Mouse (Mus musculus): ENCODE measurements around the gene Setx. TPM values are rescaled to one million over a fixed set of nuclear protein-coding genes. Genes with fewer than 3 reads are reported as not detected.

Gene Setx
- polyA plus RNA-seq, 1 experiment: 97.8 TPM

- 21% methylated on average over 4 of the region's 4 CpGs for WGBS
- no peak for TF ChIP-seq POLR2A (IDR thresholded peaks at IDR 0.05; ENCODE audit: insufficient read depth, low read depth, low read length)
- TF ChIP-seq CTCF (IDR thresholded peaks at IDR 0.05; ENCODE audit: insufficient read depth, low read depth, low read length): no peak
- Histone ChIP-seq H3K4me1 (ENCODE audit: control insufficient read depth, insufficient read depth, low read length) (peaks cover 8% of the 10 kb centered on the region), H3K27ac (ENCODE audit: insufficient read depth, low read depth, low read length) (no peak overlapping the region), H3K4me3 (ENCODE audit: insufficient read depth, low read depth, low read length) (no peak overlapping the region)
Observed at GRCm38 (mm10) chr2:29222302-29222701, 98.3 kb downstream of the Setx start.

DNA sequence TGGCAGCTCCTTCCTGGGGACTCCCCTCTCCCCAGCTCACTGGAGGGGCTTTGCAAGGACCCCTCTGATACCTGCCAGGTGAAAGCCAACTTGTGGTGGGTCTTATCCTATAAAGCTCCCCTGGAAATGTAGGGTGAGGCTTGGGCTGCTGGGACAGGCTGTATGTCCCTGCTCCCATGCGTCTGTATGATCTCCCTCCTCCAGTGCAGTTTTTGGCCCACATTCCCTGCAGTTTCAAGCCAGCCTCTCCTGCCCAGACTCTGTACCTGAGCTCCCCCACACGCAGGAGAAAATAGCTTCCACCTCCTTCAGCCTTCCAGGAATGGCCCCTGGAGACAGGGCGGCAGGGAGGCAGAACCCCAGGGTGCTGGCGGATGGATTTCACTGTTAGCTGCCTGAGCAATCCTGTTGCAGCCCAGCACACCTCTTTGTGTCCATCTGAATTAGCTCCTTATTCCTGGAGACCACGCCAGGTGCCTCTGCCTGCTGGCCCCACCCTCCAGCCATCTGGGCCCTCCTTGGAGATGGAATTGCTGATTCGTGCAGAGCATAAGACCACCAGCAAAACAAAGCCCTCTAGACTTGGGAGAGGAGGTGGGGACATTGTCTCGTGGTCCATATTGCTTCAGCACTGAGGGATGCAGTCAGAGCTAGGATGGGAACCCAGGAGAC is 99.7 kb downstream of the Setx start:
- Histone ChIP-seq H3K27ac (ENCODE audit: insufficient read depth, low read depth, low read length) (no peak overlapping the region), H3K4me3 (ENCODE audit: insufficient read depth, low read depth, low read length) (no peak overlapping the region), H3K4me1 (ENCODE audit: control insufficient read depth, insufficient read depth, low read length) (no peaks in the 10 kb centered on the region)
- 73% methylated on average over 7 of the region's 7 CpGs for WGBS
- 0 out of 2 replicates have a peak, but pooled peaks have one; percentile 15 for TF ChIP-seq POLR2A (IDR thresholded peaks at IDR 0.05; ENCODE audit: insufficient read depth, low read depth, low read length)
- no peak for TF ChIP-seq CTCF (IDR thresholded peaks at IDR 0.05; ENCODE audit: insufficient read depth, low read depth, low read length)

GRCm38 (mm10) chr2:29226671-29227070 is 102.7 kb downstream of the Setx start:
- no peak overlapping the region for H3K27ac ChIP-seq (ENCODE audit: insufficient read depth, low read depth, low read length)
- H3K4me3 ChIP-seq (ENCODE audit: insufficient read depth, low read depth, low read length): no peak overlapping the region
- TF ChIP-seq POLR2A (IDR thresholded peaks at IDR 0.05; ENCODE audit: insufficient read depth, low read depth, low read length) (no peak), CTCF (IDR thresholded peaks at IDR 0.05; ENCODE audit: insufficient read depth, low read depth, low read length) (no peak)
- 67% methylated on average over 4 of the region's 4 CpGs for whole genome bisulfite sequencing
- peaks cover 6% of the 10 kb centered on the region; the same call in 1 of the 2 replicates for H3K4me1 ChIP-seq (ENCODE audit: control insufficient read depth, insufficient read depth, low read length)

DNA sequence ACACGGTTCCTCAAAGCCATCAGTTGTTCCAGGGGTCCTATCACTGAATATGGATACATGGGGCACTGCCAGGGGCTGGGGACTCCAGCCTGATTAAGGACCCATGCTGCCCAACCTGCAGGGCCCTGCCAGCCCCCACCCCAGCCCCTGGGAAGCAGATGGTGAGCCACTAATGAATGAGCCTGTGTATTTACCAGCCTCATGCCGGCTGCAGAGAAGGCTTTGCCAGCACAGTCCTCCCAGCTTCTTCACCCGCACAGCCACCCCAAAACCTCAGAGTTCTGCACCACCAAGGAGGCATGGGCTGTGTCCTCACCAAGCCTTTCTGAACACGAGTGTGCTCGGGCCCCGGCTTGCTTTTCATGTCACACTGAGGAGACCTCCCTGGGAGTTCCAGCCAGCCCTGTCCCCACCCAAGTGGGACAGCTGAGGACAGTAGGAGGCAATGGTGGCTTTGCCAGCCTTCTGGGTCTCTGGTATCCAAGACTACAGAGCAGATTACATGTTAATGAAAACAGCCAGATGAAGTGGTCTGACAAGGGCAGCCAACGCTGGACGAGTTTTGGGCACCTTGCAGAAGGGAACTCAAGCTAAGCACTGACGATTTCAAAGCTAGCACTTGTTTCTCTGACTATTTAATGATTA is 106.3 kb downstream of the Setx start:
- H3K27ac ChIP-seq (ENCODE audit: insufficient read depth, low read depth, low read length): no peak overlapping the region
- no peak for TF ChIP-seq CTCF (IDR thresholded peaks at IDR 0.05; ENCODE audit: insufficient read depth, low read depth, low read length)
- TF ChIP-seq POLR2A (IDR thresholded peaks at IDR 0.05; ENCODE audit: insufficient read depth, low read depth, low read length): no peak

More for the DNA sequence above, 106.3 kb downstream of the Setx start:
- 61% methylated on average over 9 of the region's 9 CpGs for WGBS
- Histone ChIP-seq H3K4me1 (ENCODE audit: control insufficient read depth, insufficient read depth, low read length) (peaks cover 17% of the 10 kb centered on the region), H3K4me3 (ENCODE audit: insufficient read depth, low read depth, low read length) (no peak overlapping the region)

Other genes with a start within 250 kb of the Setx start
- gene Barhl1, start 207.5 kb upstream of the Setx start, polyA plus RNA-seq (2012; ENCODE audit: insufficient read depth, insufficient read length, low replicate concordance, missing spikeins): not detected in 2 replicates
- not detected in 2 replicates for gene Cfap77, start 69.1 kb upstream of the Setx start, polyA plus RNA-seq (2012; ENCODE audit: insufficient read depth, insufficient read length, low replicate concordance, missing spikeins)
- not detected in 2 replicates for gene Ttf1, start 63.9 kb upstream of the Setx start, polyA plus RNA-seq (2012; ENCODE audit: insufficient read depth, insufficient read length, low replicate concordance, missing spikeins)
- gene Ntng2, start 128.8 kb downstream of the Setx start, polyA plus RNA-seq (2012; ENCODE audit: insufficient read depth, insufficient read length, low replicate concordance, missing spikeins): not detected in 2 replicates
- not detected in 2 replicates for gene Med27, start 222.6 kb downstream of the Setx start, polyA plus RNA-seq (2012; ENCODE audit: insufficient read depth, insufficient read length, low replicate concordance, missing spikeins)